Mouse (Mus musculus) CH12.LX (cell line): Measurements from ENCODE around the gene Hivep2. TPM values are rescaled to one million over a fixed set of nuclear protein-coding genes. Genes with fewer than 3 reads are reported as not detected.

Experiments
- DNase-seq: peaks from one replicate; pipeline ENCODE4 v3.0.0-alpha.2; 2013; ENCODE audit errors: extremely low read depth
- H3K27ac ChIP-seq: 2 replicates; pipeline ENCODE4 v1.5.1; 2012; ENCODE audit warnings: low read depth, mild to moderate bottlenecking, control low read depth, moderate library complexity; ENCODE audit not compliant: insufficient read depth
- H3K27me3 ChIP-seq: replicated peaks from 2 replicates; pipeline ENCODE3; 2012; ENCODE audit warnings: inconsistent platforms
- H3K36me3 ChIP-seq, 2 experiments: replicated peaks in 1 of 2; 2 replicates each; pipeline versions ENCODE3 to v1.6.1; 2012; ENCODE audit warnings: inconsistent platforms in 1 of 2, low read length in 1 of 2, mild to moderate bottlenecking in 1 of 2, mixed read lengths in 1 of 2, moderate library complexity in 1 of 2; ENCODE audit not compliant: control insufficient read depth in 1 of 2, insufficient read depth in 1 of 2
- H3K4me1 ChIP-seq, 2 experiments: 2 replicates each; pipeline ENCODE4 v1.6.1; 2012; ENCODE audit warnings: inconsistent platforms in 1 of 2, moderate library complexity in 1 of 2; ENCODE audit not compliant: insufficient read depth in 2 of 2, control insufficient read depth in 1 of 2
- H3K4me2 ChIP-seq: 2 replicates; pipeline ENCODE4 v1.6.1; 2012; ENCODE audit warnings: low read depth, mild to moderate bottlenecking, control low read depth; ENCODE audit not compliant: poor library complexity, insufficient read depth, severe bottlenecking
- H3K4me3 ChIP-seq, 3 experiments: fragments of 150-350 bp in 1 of 3; sonication (generic) in 1 of 3; replicated peaks in 1 of 3; 2 replicates each; pipeline versions ENCODE3 to v1.5.1; 2011 to 2012; ENCODE audit warnings: low read depth in 2 of 3, low read length in 2 of 3, mild to moderate bottlenecking in 2 of 3, moderate library complexity in 2 of 3, control low read depth in 1 of 3, improper control_type of control experiment in 1 of 3, inconsistent platforms in 1 of 3, mixed read lengths in 1 of 3; ENCODE audit not compliant: poor library complexity in 1 of 3
- H3K79me2 ChIP-seq: replicated peaks from 2 replicates; pipeline ENCODE4 v1.6.1; 2012; ENCODE audit warnings: mild to moderate bottlenecking, moderate library complexity; ENCODE audit not compliant: control insufficient read depth, poor library complexity, insufficient read depth, severe bottlenecking; ENCODE audit errors: extremely low read depth
- H3K9ac ChIP-seq: 2 replicates; pipeline ENCODE4 v1.6.1; 2012; ENCODE audit warnings: low read depth, mild to moderate bottlenecking, control low read depth, moderate library complexity; ENCODE audit not compliant: insufficient read depth
- H3K9me3 ChIP-seq: replicated peaks from 2 replicates; pipeline ENCODE3; 2012; ENCODE audit warnings: low read length, inconsistent platforms, mixed read lengths
- BHLHE40 ChIP-seq: IDR thresholded peaks from 2 replicates; pipeline ENCODE4 v1.6.1; 2011; ENCODE audit warnings: mild to moderate bottlenecking, low read depth, low read length, improper control_type of control experiment
- CHD1 ChIP-seq: IDR thresholded peaks from 2 replicates; pipeline ENCODE4 v1.6.1; 2012; ENCODE audit warnings: low read depth, low read length, improper control_type of control experiment, inconsistent platforms
- CHD2 ChIP-seq: IDR thresholded peaks from 2 replicates; pipeline ENCODE4 v1.6.1; 2011; ENCODE audit warnings: low read length, improper control_type of control experiment
- CTCF ChIP-seq, 2 experiments: IDR thresholded peaks in 1 of 2; conservative IDR thresholded peaks in 1 of 2; 2 replicates each; pipeline ENCODE4 v1.5.1; 2011 to 2012; ENCODE audit warnings: low read depth in 2 of 2, low read length in 2 of 2, improper control_type of control experiment in 1 of 2, inconsistent platforms in 1 of 2, mild to moderate bottlenecking in 1 of 2, moderate library complexity in 1 of 2
- E2F4 ChIP-seq: IDR thresholded peaks from 2 replicates; pipeline ENCODE4 v1.6.1; 2011; ENCODE audit warnings: low read depth, low read length, improper control_type of control experiment; ENCODE audit not compliant: insufficient replicate concordance
- EP300 ChIP-seq: IDR thresholded peaks from 2 replicates; pipeline ENCODE4 v1.6.1; 2011; ENCODE audit warnings: low read length, improper control_type of control experiment
- ETS1 ChIP-seq: conservative IDR thresholded peaks from 2 replicates; pipeline ENCODE4 v1.6.1; 2012; ENCODE audit warnings: low read depth, mild to moderate bottlenecking, inconsistent platforms, low read length, improper control_type of control experiment, moderate library complexity
- GABPA ChIP-seq: IDR thresholded peaks from 2 replicates; pipeline ENCODE4 v1.6.1; 2012; ENCODE audit warnings: low read depth, low read length, improper control_type of control experiment, inconsistent platforms; ENCODE audit not compliant: insufficient replicate concordance
- HCFC1 ChIP-seq: IDR thresholded peaks from 2 replicates; pipeline ENCODE4 v1.6.1; 2012; ENCODE audit warnings: low read depth, mild to moderate bottlenecking, inconsistent platforms, low read length, improper control_type of control experiment
- IRF4 ChIP-seq: IDR thresholded peaks from 2 replicates; pipeline ENCODE4 v1.6.1; 2014; ENCODE audit warnings: low read depth, mild to moderate bottlenecking, inconsistent platforms, low read length, improper control_type of control experiment
- JUN ChIP-seq: IDR thresholded peaks from 2 replicates; pipeline ENCODE4 v1.6.1; 2011; ENCODE audit warnings: low read depth, mild to moderate bottlenecking, low read length, improper control_type of control experiment, moderate library complexity; ENCODE audit not compliant: insufficient read depth
- JUND ChIP-seq: conservative IDR thresholded peaks from 2 replicates; pipeline ENCODE4 v1.6.1; 2011; ENCODE audit warnings: low read depth, low read length, improper control_type of control experiment
- KAT2A ChIP-seq: IDR thresholded peaks from 2 replicates; pipeline ENCODE4 v1.6.1; 2012; ENCODE audit warnings: low read length, improper control_type of control experiment, inconsistent platforms; ENCODE audit not compliant: insufficient replicate concordance
- MAFK ChIP-seq: IDR thresholded peaks from 2 replicates; pipeline ENCODE4 v1.6.1; 2011; ENCODE audit warnings: low read length, improper control_type of control experiment; ENCODE audit not compliant: insufficient replicate concordance
- MAX ChIP-seq: IDR thresholded peaks from 2 replicates; pipeline ENCODE4 v1.6.1; 2011; ENCODE audit warnings: low read length, improper control_type of control experiment
- MEF2A ChIP-seq: IDR thresholded peaks from 2 replicates; pipeline ENCODE4 v1.6.1; 2014; ENCODE audit warnings: low read depth, mild to moderate bottlenecking, inconsistent platforms, low read length, improper control_type of control experiment, borderline replicate concordance
- MXI1 ChIP-seq: IDR thresholded peaks from 2 replicates; pipeline ENCODE4 v1.6.1; 2011; ENCODE audit warnings: mild to moderate bottlenecking, low read depth, low read length, improper control_type of control experiment
- NELFE ChIP-seq: IDR thresholded peaks from 2 replicates; pipeline ENCODE4 v1.6.1; 2011; ENCODE audit warnings: low read depth, low read length, improper control_type of control experiment
- NRF1 ChIP-seq: IDR thresholded peaks from 2 replicates; pipeline ENCODE4 v1.6.1; 2014; ENCODE audit warnings: low read depth, mild to moderate bottlenecking, inconsistent platforms, low read length, improper control_type of control experiment, moderate library complexity
- PAX5 ChIP-seq: IDR thresholded peaks from 2 replicates; pipeline ENCODE4 v1.6.1; 2012; ENCODE audit warnings: low read length, inconsistent platforms, mixed read lengths
- POLR2A ChIP-seq: IDR thresholded peaks from 2 replicates; pipeline ENCODE4 v1.6.1; 2011; ENCODE audit warnings: low read depth, mild to moderate bottlenecking, improper control_type of control experiment, low read length
- RAD21 ChIP-seq: IDR thresholded peaks from 2 replicates; pipeline ENCODE4 v1.6.1; 2011; ENCODE audit warnings: low read depth, mild to moderate bottlenecking, low read length, improper control_type of control experiment, moderate library complexity
- SIN3A ChIP-seq: IDR thresholded peaks from 2 replicates; pipeline ENCODE4 v1.6.1; 2012; ENCODE audit warnings: low read length, improper control_type of control experiment, inconsistent platforms
- UBTF ChIP-seq: IDR thresholded peaks from 2 replicates; pipeline ENCODE4 v1.6.1; 2012; ENCODE audit warnings: low read depth, mild to moderate bottlenecking, inconsistent platforms, low read length, improper control_type of control experiment, moderate library complexity
- ZKSCAN1 ChIP-seq: IDR thresholded peaks from 2 replicates; pipeline ENCODE4 v1.6.1; 2012; ENCODE audit warnings: low read depth, inconsistent platforms, low read length, improper control_type of control experiment, borderline replicate concordance
- ZMIZ1 ChIP-seq: IDR thresholded peaks from 2 replicates; pipeline ENCODE4 v1.6.1; 2012; ENCODE audit warnings: low read depth, mild to moderate bottlenecking, inconsistent platforms, low read length, improper control_type of control experiment
- ZNF384 ChIP-seq: IDR thresholded peaks from 2 replicates; pipeline ENCODE4 v1.6.1; 2012; ENCODE audit warnings: low read depth, low read length, improper control_type of control experiment, inconsistent platforms
- dilution Hi-C: fragments of 300-500 bp; cut with MboI; formaldehyde crosslinking; loops from 2 replicates; pipeline ENCODE4 v1.14.3; 2020; ENCODE audit warnings: low sequenced_read_pairs; ENCODE audit not compliant: extremely low pct_unique_long_range_greater_than_20kb, extremely low pct_ligation_motif_present
- in situ Hi-C: fragments of 300-500 bp; cut with MboI; formaldehyde crosslinking; loops from 3 replicates; pipeline ENCODE4 v1.14.3; 2019; ENCODE audit warnings: low sequenced_read_pairs, low pct_ligation_motif_present, low pct_unique_long_range_greater_than_20kb, mixed read lengths
- polyA plus RNA-seq: library from polyadenylated mRNA; unstranded; fragments of >175 nt; gene quantifications from 2 replicates; pipeline ENCODE4 v1.2.1, GENCODE M21; 2012; ENCODE audit warnings: low read depth; ENCODE audit not compliant: insufficient read length
- total RNA-seq, 2 experiments: library from RNA; depleted of rRNA; stranded (reverse); fragments of 300-350 nt in 1 of 2; fragments of >200 nt in 1 of 2; gene quantifications; 2 replicates each; pipeline ENCODE4 v1.2.3; 2012 to 2014

The Hivep2 gene
- total and polyA plus RNA-seq, 3 experiments, result 0.59 to 2.7 (median 1.4) TPM

DNA sequence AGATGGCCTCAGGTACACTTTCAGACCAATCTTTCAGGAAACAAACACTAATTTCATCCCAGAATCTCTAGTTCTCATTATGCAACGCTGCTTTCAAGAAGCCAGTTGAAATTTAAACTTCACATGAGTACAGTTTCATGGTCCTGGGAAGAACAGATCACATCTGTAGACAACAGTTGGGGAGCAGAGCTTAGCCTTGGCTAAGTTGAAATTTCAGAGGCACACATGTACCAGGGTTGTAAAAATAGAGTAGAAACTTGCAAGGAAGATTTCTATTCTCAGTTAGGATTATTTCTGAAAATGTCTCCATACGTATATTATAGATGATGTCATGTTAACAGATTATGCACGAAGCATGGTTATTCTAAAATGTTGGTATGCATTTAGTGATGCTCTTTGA is 172.8 kb downstream of the Hivep2 start:
- peaks cover 14 to 17% of the 10 kb centered on the region in 2 experiments for H3K36me3 ChIP-seq
- DNase-seq, result no peak
- no peaks in the 10 kb centered on the region for H3K27me3 ChIP-seq
- no peaks in the 10 kb centered on the region for H3K79me2 ChIP-seq
- dilution Hi-C loops, result no loop called here
- H3K4me3 ChIP-seq, result no peak overlapping the region
- H3K4me2 ChIP-seq, result no peak overlapping the region
- H3K9me3 ChIP-seq, result no peaks in the 10 kb centered on the region
- no peaks in the 10 kb centered on the region for H3K4me1 ChIP-seq
- H3K9ac ChIP-seq, result no peak overlapping the region
- TF ChIP-seq CHD2 (no peak), BHLHE40 (no peak), UBTF (no peak), MXI1 (no peak), ETS1 (no peak), NELFE (no peak), ZKSCAN1 (no peak), GABPA (no peak), MAX (no peak), NRF1 (no peak), EP300 (no peak), MAFK (no peak), HCFC1 (no peak), MEF2A (no peak), CHD1 (no peak), KAT2A (no peak), CTCF (conservative IDR thresholded peaks at IDR 0.05 in 1 of 2, IDR thresholded peaks at IDR 0.05 in 1 of 2; ENCODE audit: low read depth in 2 of 2, low read length in 2 of 2) (no peak), ZNF384 (no peak), JUN (no peak), SIN3A (no peak)
- in situ Hi-C loops, result no loop called here
- no peak overlapping the region for H3K27ac ChIP-seq

DNA sequence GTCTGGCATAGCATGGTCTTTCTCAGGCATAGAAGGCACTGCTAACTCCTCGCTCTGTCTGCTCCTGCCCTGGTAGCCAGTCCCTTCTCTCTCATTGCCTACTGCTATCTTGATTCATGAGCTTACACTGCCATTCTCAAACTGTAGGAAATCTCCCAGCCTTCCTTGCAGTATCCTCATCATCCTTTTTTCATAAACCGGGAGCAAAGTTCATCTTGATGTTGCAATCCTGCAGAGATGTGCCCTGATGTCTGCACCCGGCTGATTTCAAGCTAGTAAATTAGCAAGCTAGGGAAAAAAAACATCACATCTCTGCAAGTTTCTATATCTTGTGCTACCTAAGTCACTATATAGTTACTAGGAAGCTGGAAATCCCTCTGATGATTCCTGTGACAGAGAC is 179.0 kb downstream of the Hivep2 start:
- Histone ChIP-seq H3K4me1 (no peaks in the 10 kb centered on the region), H3K9me3 (no peaks in the 10 kb centered on the region), H3K4me2 (no peak overlapping the region), H3K27me3 (no peaks in the 10 kb centered on the region), H3K79me2 (no peaks in the 10 kb centered on the region)
- TF ChIP-seq EP300 (no peak), UBTF (no peak), MAX (no peak), JUN (no peak), POLR2A (no peak), E2F4 (no peak), RAD21 (no peak), HCFC1 (no peak), IRF4 (no peak), KAT2A (no peak), ZMIZ1 (no peak), PAX5 (no peak), JUND (no peak)
- TF ChIP-seq, all 38 proteins: peak for 0
- H3K27ac ChIP-seq, result no peak overlapping the region
- dilution Hi-C loops, result no loop called here
- H3K4me3 ChIP-seq, result no peak overlapping the region
- no peak for DNase-seq
- peaks cover 23 to 33% of the 10 kb centered on the region in 2 experiments for H3K36me3 ChIP-seq
- in situ Hi-C loops, result no loop called here
- H3K9ac ChIP-seq, result no peak overlapping the region
